In genomic region chr4:56222023-56222776, GRCm38 (mm10) we compare ENCODE assay signal across 8 mouse cellular contexts.
DNase-seq lines count a peak whose midpoint lies in the region; ATAC-seq and TF ChIP-seq lines count a peak whose summit lies in the region.

No protein-coding gene starts in this region.

- no peak for ATAC-seq in Patski
- peak; percentile 84; the same call in 1 of the 2 replicates for ATAC-seq in embryonic facial prominence, embryonic 12.5 days (ENCODE audit: insufficient number of reproducible peaks, insufficient read depth, low FRiP score, low TSS enrichment)

- no peaks in the 10 kb centered on the region for H3K9me3 ChIP-seq in embryonic facial prominence, embryonic 12.5 days

- H3K27ac ChIP-seq in embryonic facial prominence, embryonic 12.5 days: peak overlapping the region; percentile 81
- no peak overlapping the region; the same call in 1 of the 2 replicates for H3K27ac ChIP-seq in layer of hippocampus, adult 2 months

- POLR2A ChIA-PET in Patski (lab: Charles Lee): interaction anchor here (0.6 to 1.6 kb wide), 4 partner anchors 9 to 768 kb away, joined by 3 to 8 read pairs (median 3); no protein-coding TSS in a partner anchor

- TF ChIP-seq CTCF in Patski (IDR thresholded peaks at IDR 0.05): peak; percentile 66
- peak; percentile 80 for TF ChIP-seq CTCF in layer of hippocampus, adult 2 months (conservative IDR thresholded peaks at IDR 0.05)

- CTCF ChIA-PET in Patski (lab: Charles Lee): interaction anchor here (0.6 to 1.9 kb wide), 15 partner anchors 9 to 744 kb away, joined by 3 to 9 read pairs (median 4); no protein-coding TSS in a partner anchor

- peak overlapping the region; percentile 21 for H3K4me2 ChIP-seq in embryonic facial prominence, embryonic 12.5 days (replicated peaks)

- H3K36me3 ChIP-seq in embryonic facial prominence, embryonic 12.5 days: no peaks in the 10 kb centered on the region

- no peak overlapping the region for H3K9ac ChIP-seq in embryonic facial prominence, embryonic 12.5 days

- DNase-seq in A20 (ENCODE audit: low read depth, low spot score): peak; percentile 85
- peak; percentile 24 for DNase-seq in Patski (ENCODE audit: low read depth, low spot score)
- DNase-seq in heart, postnatal 4 days: peak; percentile 66
- peak in 1 of 2 experiments; percentile 62 for DNase-seq in layer of hippocampus, adult 2 months (ENCODE audit: low spot score in 2 of 2)
- peak; percentile 80 for DNase-seq in lung, postnatal 36 days
- peak; percentile 33 for DNase-seq in right cerebral cortex, postnatal 14 days
- peak; percentile 53 to 76 for DNase-seq in urinary bladder, postnatal 36 days (ENCODE audit: low spot score in 2 of 2)

- no peak overlapping the region for H3K4me3 ChIP-seq in embryonic facial prominence, embryonic 12.5 days
- peak overlapping the region; percentile 11; the same call in 1 of the 2 replicates for H3K4me3 ChIP-seq in layer of hippocampus, adult 2 months

- peaks cover 19% of the 10 kb centered on the region for H3K4me1 ChIP-seq in embryonic facial prominence, embryonic 12.5 days

- WGBS in embryonic facial prominence, embryonic 12.5 days: 28% methylated on average over 8 of the region's 8 CpGs

- no peaks in the 10 kb centered on the region for H3K27me3 ChIP-seq in Patski
- H3K27me3 ChIP-seq in embryonic facial prominence, embryonic 12.5 days: no peaks in the 10 kb centered on the region

- in situ Hi-C loops in Patski (cut with MboI; ENCODE audit: low pct_unique_long_range_greater_than_20kb): loop anchor here (5.0 to 10.0 kb wide), 3 partner anchors 500 to 737 kb away; no protein-coding TSS in a partner anchor
